19 mouse cellular contexts compared by ENCODE assay signal in the genomic region with DNA sequence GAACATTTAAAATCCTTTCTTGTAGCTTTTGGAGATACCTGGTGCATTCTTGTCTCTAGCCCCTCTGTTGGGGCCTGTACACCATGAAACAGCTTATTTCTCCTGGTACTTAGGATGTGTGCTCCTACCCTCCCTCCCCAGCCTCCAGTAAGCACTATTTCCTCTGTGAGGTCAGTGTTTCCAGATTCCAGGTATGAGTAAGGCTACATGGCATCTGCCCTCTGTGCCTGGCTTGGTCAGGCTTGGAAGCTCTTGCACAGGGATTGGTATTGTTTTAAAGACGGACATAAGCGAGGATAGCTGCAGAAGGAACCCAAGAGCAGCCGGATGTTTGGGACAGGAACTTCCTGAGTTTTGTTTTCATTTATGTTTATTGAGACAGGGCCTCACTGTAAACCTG.
"Had no signal": no experiment of that assay in that cellular context is flagged by ENCODE, and none has a peak within 500 bp of the region (broad histone marks: within the 10 kb centered on the region; RNA-seq: fewer than 3 reads in every experiment).

No protein-coding gene starts in this region.

- DNase-seq: kidney, postnatal 25 days; layer of hippocampus, postnatal 36 days; liver; liver, embryonic 13.5 days; lung, embryonic 14.5 days; retina, postnatal 1 day; right cerebral cortex, postnatal 25 days; spleen, adult 18-20 months; thymus, postnatal 25 days had no signal

- H3K4me3 ChIP-seq: layer of hippocampus, adult 2 months; left cerebral cortex, adult 2 months; limb, embryonic 12.5 days; liver, embryonic 13.5 days; megakaryocyte, embryonic 14.5 days; midbrain, embryonic 10.5 days; midbrain, embryonic 13.5 days; myocyte; neural tube, embryonic 13.5 days; stomach, embryonic 15.5 days had no signal

- H3K4me1 ChIP-seq: liver, embryonic 13.5 days; megakaryocyte, embryonic 14.5 days; midbrain, embryonic 10.5 days; midbrain, embryonic 13.5 days; neural tube, embryonic 13.5 days; stomach, embryonic 15.5 days had no signal

- ATAC-seq: intestine, postnatal 0 days; midbrain, embryonic 13.5 days had no signal
